Mouse (Mus musculus): Measurements from ENCODE around the gene Ppp6r3. TPM values are rescaled to one million over a fixed set of nuclear protein-coding genes. Genes with fewer than 3 reads are reported as not detected.

The Ppp6r3 gene
- polyA plus RNA-seq, 1 experiment from 2014 or later, result 94.1 TPM

Other genes with a start within 250 kb of the Ppp6r3 start
- gene Tesmin, start 186.9 kb downstream of the Ppp6r3 start, polyA plus RNA-seq (2014; fragmentation: Nextera tagmentation; extraction: Ambion mirVana), result 0.27 and 0.29 TPM in 2 replicates
- gene Gal, start 161.2 kb downstream of the Ppp6r3 start, polyA plus RNA-seq (2014; fragmentation: Nextera tagmentation; extraction: Ambion mirVana), result 1.1 TPM in 2 replicates
- 4.7 and 5.2 TPM in 2 replicates for gene Lrp5, start 110.8 kb upstream of the Ppp6r3 start, polyA plus RNA-seq (2014; fragmentation: Nextera tagmentation; extraction: Ambion mirVana)
- gene 1810055G02Rik, start 132.5 kb upstream of the Ppp6r3 start, polyA plus RNA-seq (2014; fragmentation: Nextera tagmentation; extraction: Ambion mirVana), result 42.3 and 52.1 TPM in 2 replicates
- 43.2 and 44.6 TPM in 2 replicates for gene Kmt5b, start 191.7 kb upstream of the Ppp6r3 start, polyA plus RNA-seq (2014; fragmentation: Nextera tagmentation; extraction: Ambion mirVana)

All from forebrain, embryonic 11.5 days (tissue).